Mouse (Mus musculus) testis, adult 2 months (tissue): ENCODE results near the gene Pm20d1. TPM values are rescaled to one million over a fixed set of nuclear protein-coding genes. Genes with fewer than 3 reads are reported as not detected.

Experiments
- H3K27ac ChIP-seq: fragments of 200-500 bp; 2 replicates; pipeline ENCODE4 v1.5.1; 2012; ENCODE audit warnings: low read depth, low read length; ENCODE audit not compliant: control insufficient read depth, insufficient read depth
- H3K27me3 ChIP-seq: fragments of 200-500 bp; 2 replicates; pipeline ENCODE4 v1.6.1; 2012; ENCODE audit warnings: mild to moderate bottlenecking, low read length, moderate library complexity; ENCODE audit not compliant: control insufficient read depth, insufficient read depth
- H3K36me3 ChIP-seq: fragments of 200-500 bp; 2 replicates; pipeline ENCODE4 v1.6.1; 2012; ENCODE audit warnings: mild to moderate bottlenecking, low read length; ENCODE audit not compliant: control insufficient read depth, insufficient read depth
- H3K4me1 ChIP-seq: fragments of 200-500 bp; 2 replicates; pipeline ENCODE4 v1.6.1; 2012; ENCODE audit warnings: low read length; ENCODE audit not compliant: control insufficient read depth, insufficient read depth
- H3K4me3 ChIP-seq: fragments of 200-500 bp; 2 replicates; pipeline ENCODE4 v1.5.1; 2012; ENCODE audit warnings: low read depth, mild to moderate bottlenecking, low read length, moderate library complexity, mixed read lengths; ENCODE audit not compliant: control insufficient read depth
- CTCF ChIP-seq: fragments of 200-500 bp; IDR thresholded peaks from 2 replicates; pipeline ENCODE4 v1.5.1; 2012; ENCODE audit warnings: low read depth, mild to moderate bottlenecking, inconsistent platforms, low read length, moderate library complexity; ENCODE audit not compliant: control insufficient read depth, insufficient read depth, insufficient replicate concordance
- POLR2A ChIP-seq: fragments of 200-500 bp; IDR thresholded peaks from 2 replicates; pipeline ENCODE4 v1.6.1; 2012; ENCODE audit warnings: low read depth, mild to moderate bottlenecking, inconsistent platforms, low read length, moderate library complexity; ENCODE audit not compliant: control insufficient read depth
- polyA plus RNA-seq: library from polyadenylated mRNA; depleted of rRNA; stranded (reverse); fragments of >200 nt; gene quantifications from 2 replicates; pipeline ENCODE4 v1.2.3, GENCODE M21; 2012; rRNA removed

Pm20d1 gene
- polyA plus RNA-seq, 1 experiment = 0.28 TPM

DNA sequence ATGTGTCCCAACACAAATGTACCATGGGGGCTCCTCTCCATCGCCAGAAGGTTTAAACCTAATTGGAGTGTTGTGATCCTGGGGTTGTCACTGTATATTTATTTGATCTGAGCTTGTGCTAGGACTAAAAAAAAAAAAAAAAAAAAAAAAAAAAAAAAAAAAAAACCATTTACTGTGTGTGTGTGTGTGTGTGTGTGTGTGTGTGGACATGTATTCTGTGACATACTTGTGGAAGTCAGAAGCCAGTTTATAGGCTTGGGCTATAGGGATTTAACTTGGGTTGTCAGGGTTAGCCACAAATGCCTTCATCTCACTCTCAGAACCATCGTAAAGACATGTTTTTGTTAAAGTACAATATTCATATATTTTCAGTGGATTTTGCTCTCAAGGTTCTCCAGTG lies 72.4 kb downstream of the Pm20d1 start:
- Histone ChIP-seq H3K36me3 (no peaks in the 10 kb centered on the region), H3K4me1 (peaks cover 5% of the 10 kb centered on the region), H3K27me3 (no peaks in the 10 kb centered on the region), H3K27ac (no peak overlapping the region), H3K4me3 (no peak overlapping the region)
- TF ChIP-seq POLR2A = no peak
- TF ChIP-seq CTCF = no peak

Other genes with a start within 250 kb of the Pm20d1 start
- not detected in 2 replicates for gene Avpr1b, start 198.1 kb upstream of the Pm20d1 start, polyA plus RNA-seq
- 0.07 and 0.32 TPM in 2 replicates for gene Ctse, start 159.1 kb upstream of the Pm20d1 start, polyA plus RNA-seq
- gene Rab7b, start 108.7 kb upstream of the Pm20d1 start, polyA plus RNA-seq = 0.70 and 0.89 TPM in 2 replicates
- gene Slc26a9, start 53.4 kb upstream of the Pm20d1 start, polyA plus RNA-seq = 0.17 and 0.32 TPM in 2 replicates
- gene Slc41a1, start 30.1 kb downstream of the Pm20d1 start, polyA plus RNA-seq = 17.3 and 18.8 TPM in 2 replicates
- gene Rab29, start 69.8 kb downstream of the Pm20d1 start, polyA plus RNA-seq = 2.6 and 3.0 TPM in 2 replicates
- 2.9 and 4.7 TPM in 2 replicates for gene Nucks1, start 113.2 kb downstream of the Pm20d1 start, polyA plus RNA-seq
- 5.7 and 6.3 TPM in 2 replicates for gene Slc45a3, start 165.6 kb downstream of the Pm20d1 start, polyA plus RNA-seq
- 3.9 and 4.3 TPM in 2 replicates for gene Elk4, start 210.2 kb downstream of the Pm20d1 start, polyA plus RNA-seq